Mouse (Mus musculus) kidney, postnatal 36 days (tissue): ENCODE data around the gene Defb19.
A peak's percentile ranks its signal among the peaks of the same experiment; 100 is the strongest.

Source experiments
- DNase-seq, 2 experiments: peaks; one replicate each; pipeline ENCODE4 v3.0.0; 2021 to 2022; ENCODE audit warnings: mixed read lengths in 2 of 2

Defb19 gene

GRCm38 (mm10) chr2:152580107-152580506 is at the start of gene Defb19:
Defb19 (minus strand) TSS chr2:152580312.
- DNase-seq = no peak

DNA sequence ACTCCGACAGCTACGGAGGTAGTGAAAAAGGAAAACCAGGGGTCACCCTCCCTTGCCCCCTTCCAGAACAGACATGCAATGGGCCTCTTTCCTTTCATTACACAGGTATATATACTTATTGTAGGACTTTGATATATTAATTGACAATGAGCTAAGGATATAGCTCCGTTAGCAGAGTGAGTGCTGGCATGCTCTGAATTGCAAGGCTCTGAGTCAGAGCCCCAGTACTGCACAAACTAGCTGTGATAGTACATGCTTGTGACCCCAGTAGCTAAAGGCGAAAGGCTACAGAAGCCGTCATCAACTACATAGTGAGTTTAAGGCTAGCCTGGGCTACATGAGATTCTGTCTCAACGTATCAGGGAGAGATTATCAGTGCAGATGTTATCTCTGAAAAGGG is 49.8 kb upstream of the Defb19 start:
- DNase-seq = no peak

DNA sequence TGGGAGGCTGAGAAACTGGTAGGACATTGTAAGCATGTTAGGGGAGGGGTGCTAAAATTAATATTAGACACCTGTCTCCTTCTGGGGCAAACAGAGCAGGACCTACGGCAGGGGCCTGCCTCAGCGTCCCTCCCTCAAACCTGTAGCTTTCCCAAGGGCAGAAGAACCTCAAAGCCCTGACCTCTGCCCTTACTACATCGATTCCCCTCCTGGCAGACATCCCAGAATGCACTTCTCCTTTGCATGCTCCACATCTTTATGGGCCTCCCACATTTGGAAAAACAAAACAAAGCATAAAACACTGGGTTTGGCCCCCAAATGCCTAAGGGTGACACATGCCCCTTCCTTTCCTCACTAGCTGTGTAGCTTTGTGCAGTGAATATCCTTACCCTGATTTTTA is 49.1 kb upstream of the Defb19 start:
- DNase-seq = no peak

DNA sequence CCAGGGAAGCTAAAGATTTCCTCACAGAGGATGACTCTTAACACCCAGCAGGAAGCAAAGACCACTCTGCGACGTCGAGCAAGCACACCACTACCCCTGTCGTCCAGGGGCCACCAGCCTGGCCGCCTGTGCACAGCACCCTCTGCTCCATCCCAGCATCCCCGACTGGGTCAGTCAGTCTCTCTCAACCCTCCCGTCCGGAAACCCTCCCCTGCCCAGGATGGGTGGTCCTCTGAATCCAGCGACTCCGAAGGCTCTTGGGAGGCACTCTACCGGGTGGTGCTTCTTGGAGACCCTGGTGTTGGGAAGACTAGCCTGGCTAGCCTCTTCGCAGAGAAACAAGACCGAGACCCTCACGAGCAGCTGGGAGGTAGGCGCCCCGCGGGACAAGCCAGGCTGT is 48.0 kb upstream of the Defb19 start:
- DNase-seq = peak in 1 of 2 experiments; percentile 47

DNA sequence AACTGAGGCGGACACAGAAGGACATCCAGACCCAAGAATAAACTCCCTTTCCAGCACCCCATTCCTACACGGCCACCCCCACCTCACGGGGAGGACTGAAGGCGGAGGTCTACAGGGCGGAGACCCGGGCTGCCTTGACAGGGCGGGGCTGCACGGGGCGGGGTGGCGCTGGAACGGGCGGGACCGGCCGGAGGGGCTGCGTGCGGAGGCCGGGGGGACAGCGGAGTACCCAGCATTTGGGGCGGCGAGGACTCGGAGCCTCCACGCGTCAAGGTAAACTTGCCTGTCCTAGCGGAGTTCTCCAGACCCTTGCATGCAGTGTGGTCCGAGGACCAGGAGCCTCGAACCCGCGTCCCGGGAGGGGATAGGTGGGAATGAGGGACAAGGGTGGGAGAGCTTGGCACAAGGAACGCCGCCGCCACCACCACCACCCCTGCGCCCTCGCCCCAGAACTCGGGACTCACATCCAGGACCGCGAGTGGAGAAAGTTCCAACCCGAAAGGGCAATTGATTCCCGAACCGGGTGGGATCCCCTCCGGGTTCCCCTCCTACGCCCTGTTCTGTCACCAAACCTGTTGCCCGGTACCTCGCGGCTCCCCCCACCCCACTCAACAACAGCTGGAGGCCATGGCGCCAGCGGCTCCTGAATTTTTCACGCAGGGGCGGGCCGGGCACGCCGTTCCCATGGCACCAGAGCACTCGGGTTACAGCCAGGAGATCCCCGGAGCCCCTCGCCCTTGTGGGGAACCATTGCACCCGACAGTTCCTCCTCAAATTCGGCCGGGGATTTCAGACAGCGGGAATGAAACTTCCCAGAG is 46.9 kb upstream of the Defb19 start, which contains the start of gene Rem1:
Gene Rem1, plus strand, starts transcription at position 178 of the 818 bp plus-strand sequence.
- peak; percentile 35 to 57 for DNase-seq

DNA sequence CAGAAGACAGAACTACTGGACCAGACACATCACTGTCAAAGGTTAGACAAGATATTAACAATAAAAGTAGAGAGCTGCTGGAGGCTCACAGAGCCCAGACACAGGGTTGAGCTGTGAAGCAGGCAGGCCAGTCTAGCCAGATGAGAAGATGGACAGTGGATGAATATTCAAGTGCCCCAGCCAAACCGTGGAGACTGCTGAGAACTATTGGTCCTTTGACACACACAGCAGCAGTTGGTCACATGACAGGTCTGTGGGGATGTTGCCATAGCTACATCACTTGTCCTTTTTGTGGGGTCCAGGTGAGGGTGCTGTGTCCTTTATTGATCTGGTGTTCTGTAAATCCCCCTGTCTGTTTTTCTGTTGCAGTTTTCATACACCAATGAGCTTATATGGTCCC is 45.1 kb upstream of the Defb19 start:
- no peak for DNase-seq

GRCm38 (mm10) chr2:152624566-152624965 is 44.5 kb upstream of the Defb19 start:
- no peak for DNase-seq

- DNase-seq = no peak
These were observed 42.8 kb upstream of the Defb19 start, which contains the start of gene Defb25 for GRCm38 (mm10) chr2:152622953-152623352. Defb25 (minus strand) TSS chr2:152623053.

DNA sequence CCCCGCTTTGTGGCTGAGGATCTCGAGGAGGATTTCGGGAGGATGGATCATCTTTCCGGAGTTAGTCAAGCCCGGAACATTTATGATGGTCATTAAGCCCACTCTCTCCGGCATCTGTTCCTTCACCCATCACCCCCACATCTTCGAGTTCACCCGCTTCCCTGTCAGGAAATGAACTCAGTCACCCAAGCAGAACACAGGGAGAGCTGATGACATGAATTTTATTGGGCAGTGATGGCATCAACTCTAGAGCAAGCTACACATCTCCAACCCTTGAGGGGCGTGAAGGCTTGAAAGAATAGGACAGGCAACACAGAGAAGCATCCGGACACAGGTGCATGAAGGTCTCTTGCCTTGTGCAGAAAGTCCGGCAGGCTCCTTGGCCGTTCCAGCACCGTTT is 42.0 kb upstream of the Defb19 start:
- no peak for DNase-seq

DNA sequence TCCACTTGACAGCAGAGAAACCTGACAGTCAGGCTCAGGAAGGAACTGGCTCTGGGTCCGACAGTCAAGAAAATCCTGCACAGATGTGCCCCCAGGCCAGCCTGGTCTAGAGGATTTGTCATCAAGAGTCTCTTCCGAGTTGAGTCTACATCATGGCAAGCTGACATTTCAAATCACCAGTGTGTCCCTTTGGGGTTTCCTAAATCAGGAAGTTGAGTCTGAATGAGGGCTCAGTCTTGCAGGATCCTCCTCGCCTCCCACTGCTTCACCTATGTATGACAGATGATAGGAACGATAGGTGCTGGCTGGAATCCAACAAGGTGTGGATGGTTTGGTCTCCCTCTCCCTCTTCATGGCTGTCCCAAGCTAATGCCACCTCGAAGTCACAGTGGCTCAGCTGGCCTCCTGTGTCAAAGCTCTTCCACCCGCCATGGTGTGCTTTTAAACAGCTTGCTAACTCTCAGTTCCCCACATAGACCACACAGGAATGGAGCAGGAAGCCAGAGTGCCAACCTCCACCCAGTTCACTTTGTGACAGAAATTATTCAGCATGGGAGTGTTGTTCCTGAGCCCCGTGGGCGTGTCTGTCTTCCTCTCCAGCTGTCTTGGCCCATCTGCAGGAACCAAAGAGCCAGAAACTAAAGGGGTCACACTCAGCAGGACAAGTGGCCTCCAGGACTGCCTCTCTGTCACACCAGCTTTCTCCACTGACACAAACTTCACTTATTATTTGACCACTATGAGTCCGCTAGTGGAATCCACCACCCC is 40.4 kb upstream of the Defb19 start:
- DNase-seq = peak; percentile 34 to 47

DNA sequence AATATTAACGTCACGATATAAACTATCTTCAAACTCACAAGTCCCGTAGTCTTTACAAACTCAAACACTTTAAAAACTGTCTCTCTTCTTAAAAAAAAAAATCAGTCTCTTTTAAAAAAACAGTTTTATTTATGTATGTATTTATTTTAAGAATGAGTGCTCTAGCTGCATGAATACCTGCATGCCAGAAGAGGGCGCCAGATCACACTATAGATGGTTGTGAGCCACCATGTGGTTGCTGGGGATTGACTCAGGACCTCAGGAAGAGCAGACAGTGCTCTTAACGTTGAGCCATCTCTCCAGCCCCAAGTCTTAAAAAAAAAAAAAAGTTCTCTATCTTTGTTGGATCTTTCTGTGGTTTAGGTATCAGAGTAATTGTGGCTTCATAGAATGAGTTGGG is 37.3 kb upstream of the Defb19 start:
- peak in 1 of 2 experiments; percentile 56 for DNase-seq

DNA sequence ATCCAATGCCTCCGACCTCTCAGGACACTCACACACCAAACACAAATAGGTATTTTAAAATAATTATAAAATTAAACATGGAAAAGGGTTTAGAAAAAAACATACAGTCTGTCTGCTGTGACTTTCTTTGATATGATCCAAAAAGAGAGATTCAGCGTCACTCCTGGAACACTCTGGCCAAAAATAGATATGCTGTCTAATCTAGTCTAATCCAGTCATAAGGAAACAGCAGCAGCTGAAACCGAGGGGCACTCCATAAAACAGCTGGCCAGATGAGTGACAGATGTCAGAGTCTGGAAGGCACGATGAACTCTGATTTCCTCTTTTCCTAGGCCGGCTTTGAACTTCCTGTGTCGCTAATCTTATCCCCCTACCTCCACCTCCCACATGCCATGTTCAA is 36.4 kb upstream of the Defb19 start:
- no peak for DNase-seq

DNA sequence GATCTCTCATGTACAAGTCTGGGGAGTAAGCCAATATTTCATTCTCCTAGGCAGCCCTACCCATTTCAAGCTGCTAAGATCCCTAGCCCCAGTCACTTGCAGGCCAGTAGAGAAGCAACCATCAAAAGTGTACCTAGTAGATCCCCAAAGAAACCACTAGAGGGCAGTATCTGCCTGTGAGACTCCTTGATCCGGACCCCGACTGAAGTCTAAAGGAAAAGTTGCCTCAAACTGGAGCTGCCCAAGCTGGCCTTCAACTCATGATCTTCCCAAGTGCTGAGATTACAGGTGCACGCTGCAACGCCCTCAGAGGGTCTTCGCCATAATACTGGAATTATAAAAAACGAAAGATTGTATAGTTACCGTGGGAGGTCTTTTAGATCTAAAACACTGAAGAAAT is 35.5 kb upstream of the Defb19 start:
- DNase-seq = peak; percentile 66 to 78

GRCm38 (mm10) chr2:152612193-152612592 is 32.1 kb upstream of the Defb19 start:
- no peak for DNase-seq

DNA sequence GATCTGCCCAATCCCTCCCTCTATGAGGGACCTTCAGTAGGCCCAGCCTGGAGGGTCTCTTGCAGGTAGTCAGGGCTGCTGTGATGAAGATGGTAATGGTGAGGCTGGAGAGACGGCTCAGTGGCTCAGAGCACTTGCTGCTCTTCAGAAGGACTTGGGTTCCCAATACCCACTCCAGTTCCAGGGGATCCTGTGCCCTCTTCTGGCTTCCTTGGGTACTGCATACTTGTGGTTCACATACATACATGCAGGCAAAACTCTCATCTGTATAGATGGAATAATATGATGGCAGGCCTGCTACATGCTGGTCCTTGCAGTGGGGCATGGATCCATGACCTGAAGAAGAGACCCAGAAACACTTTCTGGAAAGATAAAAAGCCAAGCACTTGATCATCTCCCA is 28.6 kb upstream of the Defb19 start:
- no peak for DNase-seq

DNA sequence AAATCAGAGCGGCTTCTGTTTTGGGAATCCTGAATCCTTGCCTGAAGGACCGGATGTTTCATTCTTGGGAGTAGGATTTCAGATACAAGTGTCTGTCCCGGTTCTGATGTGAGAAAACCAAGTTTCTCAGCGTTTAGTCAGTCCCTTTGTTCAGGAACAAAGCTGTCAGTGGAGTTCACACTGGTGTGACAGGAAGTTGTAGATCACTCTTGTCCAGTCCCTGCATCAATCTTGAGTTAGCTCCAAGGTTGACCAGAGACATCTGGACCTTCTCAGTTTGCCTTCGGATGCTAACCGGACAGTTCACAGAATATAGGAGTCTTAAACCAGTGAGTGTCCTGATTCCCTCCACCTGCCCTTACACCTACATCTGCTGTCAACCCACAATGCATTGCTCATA is 27.6 kb upstream of the Defb19 start:
- no peak for DNase-seq

- peak; percentile 62 to 87 for DNase-seq
These were observed 23.9 kb upstream of the Defb19 start, which contains the start of gene Defb36 for GRCm38 (mm10) chr2:152604057-152604456. Defb36 (plus strand) TSS chr2:152604327.

DNA sequence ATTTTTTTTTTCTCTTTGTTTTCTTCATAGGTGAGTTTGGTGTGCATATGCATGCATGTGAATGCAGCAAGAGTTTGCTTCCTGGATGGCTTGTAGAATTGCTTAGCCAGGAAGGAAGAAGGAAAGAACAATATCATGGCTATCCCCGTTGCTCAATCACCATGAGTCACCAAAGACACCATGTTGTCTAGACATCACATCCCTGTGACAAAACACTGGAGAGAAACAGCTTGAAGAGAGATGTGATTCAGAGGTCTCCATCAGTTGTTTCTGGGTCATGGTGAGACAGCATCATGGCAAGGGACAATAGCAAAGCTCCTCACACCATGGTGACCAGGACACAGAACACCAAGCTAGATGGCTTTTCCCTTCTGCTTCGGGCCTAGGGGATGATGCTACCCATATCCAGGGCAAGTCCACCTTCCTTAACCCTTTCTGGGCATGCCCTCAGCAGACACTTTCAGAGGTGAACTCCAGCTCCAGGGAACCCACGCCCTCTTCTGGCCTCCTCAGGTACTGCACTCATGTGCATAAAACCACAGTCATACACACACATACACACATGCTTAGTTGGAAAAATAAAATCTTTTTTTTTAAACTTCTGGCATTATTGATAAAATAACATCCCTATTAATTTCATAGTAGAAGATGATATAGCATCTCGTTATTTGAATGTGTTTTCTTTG is 21.3 kb upstream of the Defb19 start:
- DNase-seq = no peak

DNA sequence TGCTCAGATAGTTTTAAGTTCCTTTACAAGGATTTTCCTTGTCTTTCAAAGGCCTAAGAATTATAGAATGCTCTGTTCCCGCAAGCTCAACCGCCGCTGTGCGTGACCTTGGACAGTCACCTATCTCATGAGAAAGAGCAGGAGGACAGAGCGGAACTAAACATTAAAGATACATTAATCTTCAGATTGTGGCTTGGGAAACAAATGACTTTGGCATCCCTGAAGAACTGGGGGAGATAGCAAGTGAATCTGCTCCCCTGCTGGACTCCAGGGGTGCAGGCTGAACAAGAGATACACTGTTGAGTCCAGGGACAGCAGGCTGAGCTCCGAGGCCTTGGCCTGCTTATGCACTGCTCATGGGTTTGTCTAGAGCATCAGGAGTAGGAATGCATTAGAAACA is 20.0 kb upstream of the Defb19 start:
- DNase-seq = no peak

- DNase-seq = no peak
These were observed 19.2 kb upstream of the Defb19 start, which contains the start of gene Defb45 for GRCm38 (mm10) chr2:152599299-152599698. Defb45 (minus strand) TSS chr2:152599399.

DNA sequence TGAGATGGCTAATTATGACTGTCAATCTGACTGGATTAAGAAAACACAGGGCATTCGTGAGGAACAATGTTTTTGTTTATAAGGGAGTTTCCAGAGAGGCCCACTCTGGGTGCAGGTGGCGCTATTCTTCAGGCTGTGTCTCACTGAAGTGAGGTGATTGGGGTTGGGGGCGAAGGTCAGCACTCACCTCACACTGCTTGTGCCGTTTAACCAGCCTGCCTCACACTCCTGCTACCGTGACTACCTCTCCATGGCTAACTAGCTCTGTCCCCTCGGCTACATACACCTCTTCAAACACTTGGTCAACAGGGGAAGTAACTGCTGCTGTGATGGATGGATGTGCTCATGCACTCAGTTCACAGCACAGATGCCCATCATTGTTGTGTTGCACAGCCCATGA is 8.9 kb upstream of the Defb19 start:
- DNase-seq = peak in 1 of 2 experiments; percentile 61

DNA sequence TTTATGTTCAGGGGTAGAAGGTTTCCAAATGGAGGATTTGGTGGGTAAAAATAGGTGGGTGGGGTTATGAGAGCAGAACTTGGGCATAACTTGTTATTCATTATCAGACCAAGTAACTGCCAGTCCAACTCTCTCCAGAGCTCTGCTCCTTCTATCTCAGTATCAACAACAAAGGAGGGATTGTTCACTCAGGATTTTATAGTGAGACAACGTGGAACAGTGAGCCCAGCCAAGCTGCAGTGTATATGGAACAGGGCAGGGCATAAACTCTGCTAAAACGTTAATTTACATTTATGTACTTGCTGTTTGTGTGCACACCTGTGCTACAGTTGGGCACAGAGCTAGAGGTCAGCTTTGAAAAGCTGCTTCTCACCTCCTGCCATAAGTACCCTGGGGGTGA is 8.3 kb upstream of the Defb19 start:
- no peak for DNase-seq

- peak in 1 of 2 experiments; percentile 69 for DNase-seq
These were observed 6.9 kb upstream of the Defb19 start for GRCm38 (mm10) chr2:152586926-152587560.
